Mouse (Mus musculus) lung, adult 2 months (tissue): ENCODE measurements around the gene Gm49721.
"Not testable (repeated sequence)": the region's sequence is repeated elsewhere in the genome, so short reads cannot be mapped to it uniquely, and the experiment has no call there.

Source experiments
- CTCF ChIP-seq: fragments of 200-500 bp; IDR thresholded peaks from 2 replicates; pipeline ENCODE4 v1.5.1; 2011; ENCODE audit warnings: mild to moderate bottlenecking, low read length, control low read depth; ENCODE audit not compliant: insufficient read depth
- POLR2A ChIP-seq: fragments of 200-500 bp; IDR thresholded peaks from 2 replicates; pipeline ENCODE4 v1.6.1; 2011; ENCODE audit warnings: low read depth, mild to moderate bottlenecking, control low read depth, low read length, borderline replicate concordance; ENCODE audit errors: extremely low read depth

DNA sequence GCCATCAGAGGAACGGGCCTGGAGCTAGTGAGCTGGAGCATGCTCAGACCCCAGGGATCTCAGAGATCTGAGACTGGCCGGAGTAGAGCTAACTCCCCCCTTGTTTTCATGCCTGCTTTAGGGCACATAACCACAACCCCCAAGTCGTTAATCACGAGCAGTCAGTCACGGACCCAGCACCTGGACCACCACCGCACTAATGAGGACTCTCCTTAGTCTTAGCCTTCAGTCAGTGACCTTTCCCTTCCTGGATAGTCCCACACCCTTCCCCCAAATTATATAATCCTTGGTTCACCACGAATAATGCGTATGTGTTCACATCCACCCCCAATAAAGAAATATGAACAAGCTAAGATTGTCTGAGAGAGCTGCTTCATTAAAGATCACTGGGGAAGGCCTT, 108.1 kb downstream of the Gm49721 start:
- not testable (repeated sequence) for TF ChIP-seq CTCF, POLR2A
